Mouse (Mus musculus) heart, postnatal 0 days (tissue): ENCODE data around the gene Thpo.

Experiments used
- CTCF ChIP-seq: IDR thresholded peaks from 2 replicates; pipeline ENCODE4 v1.5.1; 2016; ENCODE audit warnings: antibody characterized with exemption, control low read depth, low read depth
- EP300 ChIP-seq: IDR thresholded peaks from 2 replicates; pipeline ENCODE4 v1.6.1; 2016; ENCODE audit warnings: antibody characterized with exemption, low read depth

- no peak for TF ChIP-seq EP300
- TF ChIP-seq CTCF: no peak
Measured at GRCm38 (mm10) chr16:20676702-20677101, 57.6 kb downstream of the Thpo start.
